Mouse (Mus musculus): Measurements from ENCODE around the gene Dnm3. TPM values are rescaled to one million over a fixed set of nuclear protein-coding genes. Genes with fewer than 3 reads are reported as not detected.

The Dnm3 gene
- polyA plus RNA-seq, 1 experiment from 2014 or later = 8.0 TPM

DNA sequence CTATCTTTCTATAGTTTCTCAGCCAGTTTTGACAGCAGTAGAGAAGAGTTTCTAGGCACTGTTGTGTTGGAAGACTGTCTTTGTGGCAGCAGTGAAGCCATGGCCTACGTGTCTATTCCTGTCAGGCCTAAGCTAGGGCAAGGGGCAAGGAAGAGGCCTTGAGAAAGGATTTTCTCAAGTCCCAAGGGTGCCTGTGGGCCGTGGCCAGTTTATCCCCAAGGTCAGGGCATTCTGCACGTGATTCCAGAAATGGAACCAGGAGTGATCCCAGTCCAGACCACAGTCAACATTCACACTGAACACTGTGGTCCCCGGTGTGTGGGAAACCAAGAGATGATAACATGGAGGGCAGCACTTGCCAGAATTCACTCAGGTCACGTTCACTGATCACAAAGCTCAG lies 522.0 kb downstream of the Dnm3 start:
- H3K27me3 ChIP-seq (replicated peaks; ENCODE audit: low read depth, poor library complexity, severe bottlenecking) = no peaks in the 10 kb centered on the region
- DNase-seq (ENCODE audit: low spot score) = no peak
- H3K27ac ChIP-seq (replicated peaks) = no peak overlapping the region
- H3K36me3 ChIP-seq (replicated peaks) = no peaks in the 10 kb centered on the region
- WGBS = 76% methylated on average over 5 of the region's 5 CpGs
- no peaks in the 10 kb centered on the region for H3K9me3 ChIP-seq
- no peak overlapping the region for H3K4me3 ChIP-seq
- H3K4me1 ChIP-seq = no peaks in the 10 kb centered on the region

GRCm38 (mm10) chr1:161952599-161952998 lies 525.2 kb downstream of the Dnm3 start:
- 57% methylated on average over 1 of the region's 1 CpGs for WGBS
- no peak overlapping the region for H3K4me3 ChIP-seq
- H3K27ac ChIP-seq (replicated peaks) = no peak overlapping the region
- DNase-seq (ENCODE audit: low spot score) = no peak
- no peaks in the 10 kb centered on the region for H3K36me3 ChIP-seq (replicated peaks)
- no peaks in the 10 kb centered on the region for H3K27me3 ChIP-seq (replicated peaks; ENCODE audit: low read depth, poor library complexity, severe bottlenecking)
- no peaks in the 10 kb centered on the region for H3K4me1 ChIP-seq
- no peaks in the 10 kb centered on the region for H3K9me3 ChIP-seq

DNA sequence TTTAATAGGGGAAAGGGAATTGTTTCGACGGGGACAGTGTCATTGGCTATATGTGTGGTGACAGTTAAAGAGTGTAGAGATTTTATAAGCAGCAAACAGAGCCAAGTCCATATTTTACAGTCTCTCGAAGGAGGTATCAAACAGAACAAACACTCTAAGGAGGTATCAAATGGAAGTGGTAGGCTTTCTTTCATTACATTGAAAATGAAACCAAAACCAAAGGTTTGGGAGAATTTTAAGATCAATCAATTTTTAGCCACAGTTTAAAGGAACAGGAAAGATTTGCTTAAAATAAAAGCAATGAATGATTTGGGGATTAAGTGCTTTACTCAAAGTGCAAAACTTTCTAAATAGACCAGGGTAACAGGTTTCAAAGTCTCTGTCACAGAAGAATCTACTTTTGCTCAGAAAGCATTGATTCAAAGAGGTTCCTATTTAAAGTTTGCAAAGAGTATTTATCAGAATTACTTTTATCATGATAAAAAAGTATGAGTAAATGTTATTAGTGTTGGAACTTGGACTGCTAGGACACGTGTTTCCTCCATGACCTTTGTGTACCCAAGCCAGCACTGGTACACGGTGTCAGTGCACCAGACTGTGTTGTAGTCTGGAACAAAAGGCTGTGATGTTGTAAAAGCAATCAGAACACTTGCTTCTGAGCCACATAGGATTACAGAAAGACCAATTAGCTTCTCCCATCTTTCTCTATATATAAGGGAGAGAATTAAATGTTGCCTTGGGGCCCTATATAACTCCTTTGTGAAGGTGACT lies 526.6 kb downstream of the Dnm3 start:
- Histone ChIP-seq H3K27me3 (replicated peaks; ENCODE audit: low read depth, poor library complexity, severe bottlenecking) (no peaks in the 10 kb centered on the region), H3K36me3 (replicated peaks) (no peaks in the 10 kb centered on the region), H3K4me1 (no peaks in the 10 kb centered on the region), H3K27ac (replicated peaks) (no peak overlapping the region), H3K4me3 (no peak overlapping the region), H3K9me3 (no peaks in the 10 kb centered on the region)
- WGBS = 83% methylated on average over 5 of the region's 5 CpGs
- no peak for DNase-seq (ENCODE audit: low spot score)

DNA sequence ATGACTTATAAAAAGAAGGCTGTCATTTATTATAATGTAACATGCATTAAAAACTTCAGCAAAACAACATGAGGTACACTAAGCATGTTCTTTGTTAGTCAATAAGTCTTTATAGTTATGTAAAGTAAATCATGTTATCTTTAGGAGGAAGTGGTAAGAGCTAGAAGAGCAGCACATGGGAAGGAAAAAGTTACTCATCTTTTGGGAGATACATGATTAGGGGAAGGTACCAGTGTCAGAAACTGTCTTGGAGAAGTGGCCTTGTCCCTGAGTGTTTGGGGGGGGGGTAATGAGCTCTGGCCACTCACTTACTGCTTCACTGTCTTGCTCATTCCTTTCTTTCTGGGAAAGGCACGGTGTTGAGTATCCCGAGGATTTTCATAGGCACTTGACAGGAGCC lies 535.8 kb downstream of the Dnm3 start:
- no peaks in the 10 kb centered on the region for H3K4me1 ChIP-seq
- WGBS = 83% methylated on average over 2 of the region's 2 CpGs
- DNase-seq (ENCODE audit: low spot score) = no peak
- no peak overlapping the region for H3K4me3 ChIP-seq
- no peaks in the 10 kb centered on the region for H3K36me3 ChIP-seq (replicated peaks)
- H3K27ac ChIP-seq (replicated peaks) = no peak overlapping the region
- no peaks in the 10 kb centered on the region for H3K9me3 ChIP-seq
- H3K27me3 ChIP-seq (replicated peaks; ENCODE audit: low read depth, poor library complexity, severe bottlenecking) = no peaks in the 10 kb centered on the region

MicroRNA genes within 50 kb of the gene (microRNA counts, 519-probe panel; counts per million panel counts)
- microRNA mmu-miR-199a-3p = 8,641 counts per million, percentile 100 among the panel's probes with 10 or more counts
- microRNA mmu-miR-199a-5p = 7,723 counts per million, percentile 98 among the panel's probes with 10 or more counts
- 4,356 counts per million, percentile 80 among the panel's probes with 10 or more counts for microRNA mmu-miR-214

Small RNA genes within 50 kb of the gene (microRNA-seq; reads per million reads assigned to microRNA genes)
- gene Mir199a-2 (206 reads per million, percentile 58 among the genes with 10 or more reads in this experiment), gene Mir214 (14,805 reads per million, percentile 97 among the genes with 10 or more reads in this experiment)

Other genes with a start within 250 kb of the Dnm3 start
- 33.7 and 37.4 TPM in 2 replicates for gene Mettl13, start 70.5 kb upstream of the Dnm3 start, polyA plus RNA-seq (2016; fragmentation: Nextera tagmentation; extraction: Ambion mirVana)
- 51.4 and 54.7 TPM in 2 replicates for gene Vamp4, start 92.5 kb upstream of the Dnm3 start, polyA plus RNA-seq (2016; fragmentation: Nextera tagmentation; extraction: Ambion mirVana)
- gene Myoc, start 161.1 kb upstream of the Dnm3 start, polyA plus RNA-seq (2016; fragmentation: Nextera tagmentation; extraction: Ambion mirVana) = not detected in 2 replicates
- not detected in 2 replicates for gene Myocos, start 180.2 kb upstream of the Dnm3 start, polyA plus RNA-seq (2016; fragmentation: Nextera tagmentation; extraction: Ambion mirVana)

Data from embryonic facial prominence, embryonic 10.5 days (tissue).